Mouse (Mus musculus) embryonic facial prominence, embryonic 10.5 days (tissue): ENCODE measurements at regions not wholly inside any gene's neighbourhood (a gene's known extent, or its start where the extent isn't known, plus 50 kb on each side); places are given as distances from the start of the nearest gene placed in this dataset.
A peak's percentile ranks its signal among the peaks of the same experiment; 100 is the strongest.

ENCODE experiments used
- DNase-seq: peaks from one replicate; pipeline ENCODE4 v3.0.0-alpha.2; 2017; ENCODE audit warnings: low spot score
- H3K27ac ChIP-seq: fragments of 300-500 bp; sonication (generic); replicated peaks from 2 replicates; pipeline ENCODE4 v1.5.1; 2016; ENCODE audit warnings: mild to moderate bottlenecking
- H3K27me3 ChIP-seq: fragments of 300-500 bp; sonication (generic); replicated peaks from 2 replicates; pipeline ENCODE4 v1.6.1; 2016; ENCODE audit warnings: low read depth, mild to moderate bottlenecking; ENCODE audit not compliant: poor library complexity, severe bottlenecking
- H3K36me3 ChIP-seq: fragments of 300-500 bp; sonication (generic); replicated peaks from 2 replicates; pipeline ENCODE4 v1.6.1; 2016; ENCODE audit warnings: mild to moderate bottlenecking, moderate library complexity
- H3K4me1 ChIP-seq: fragments of 300-500 bp; sonication (generic); 2 replicates; pipeline ENCODE4 v1.6.1; 2016
- H3K4me3 ChIP-seq: fragments of 300-500 bp; sonication (generic); 2 replicates; pipeline ENCODE4 v1.5.1; 2016; ENCODE audit warnings: mild to moderate bottlenecking, moderate library complexity
- H3K9me3 ChIP-seq: fragments of 300-500 bp; sonication (generic); 2 replicates; pipeline ENCODE4 v1.6.1; 2016; ENCODE audit warnings: mild to moderate bottlenecking
- WGBS: fragments of 180-500 bp; shearing (Covaris S2); methylation state at CpG from one replicate; pipeline ENCODE4 v1.1.7; 2016; 5-methylcytosine and 5-hydroxymethylcytosine counted together

- H3K27ac ChIP-seq: no peak overlapping the region
- DNase-seq: no peak
- H3K4me1 ChIP-seq: no peaks in the 10 kb centered on the region
- H3K36me3 ChIP-seq: no peaks in the 10 kb centered on the region
- H3K4me3 ChIP-seq: no peak overlapping the region
- no peaks in the 10 kb centered on the region for H3K27me3 ChIP-seq
- peaks cover 6% of the 10 kb centered on the region; the same call in 1 of the 2 replicates for H3K9me3 ChIP-seq
- WGBS: 90% methylated on average over 10 of the region's 10 CpGs
Measured at GRCm38 (mm10) chr2:170675731-170676130, 55.9 kb upstream of the Dok5 start.

- Histone ChIP-seq H3K27ac (no peak overlapping the region), H3K36me3 (no peaks in the 10 kb centered on the region), H3K9me3 (peaks cover 6% of the 10 kb centered on the region; the same call in 1 of the 2 replicates), H3K27me3 (no peaks in the 10 kb centered on the region), H3K4me3 (no peak overlapping the region), H3K4me1 (no peaks in the 10 kb centered on the region)
- DNase-seq: no peak
- 79% methylated on average over 6 of the region's 6 CpGs for WGBS
Measured at GRCm38 (mm10) chr2:170673683-170674082, 57.9 kb upstream of the Dok5 start.

- H3K9me3 ChIP-seq: peaks cover 6% of the 10 kb centered on the region; the same call in 1 of the 2 replicates
- no peak overlapping the region for H3K27ac ChIP-seq
- no peaks in the 10 kb centered on the region for H3K4me1 ChIP-seq
- DNase-seq: no peak
- 88% methylated on average over 1 of the region's 1 CpGs for WGBS
- no peaks in the 10 kb centered on the region for H3K27me3 ChIP-seq
- H3K36me3 ChIP-seq: no peaks in the 10 kb centered on the region
- no peak overlapping the region for H3K4me3 ChIP-seq
Measured at GRCm38 (mm10) chr2:170672789-170673188, 58.8 kb upstream of the Dok5 start.

- no peak overlapping the region for H3K27ac ChIP-seq
- H3K4me3 ChIP-seq: no peak overlapping the region
- H3K9me3 ChIP-seq: no peaks in the 10 kb centered on the region
- no peaks in the 10 kb centered on the region for H3K27me3 ChIP-seq
- 92% methylated on average over 12 of the region's 12 CpGs for WGBS
- H3K4me1 ChIP-seq: no peaks in the 10 kb centered on the region
- DNase-seq: no peak
- H3K36me3 ChIP-seq: no peaks in the 10 kb centered on the region
Measured at GRCm38 (mm10) chr2:170668960-170669359, 62.6 kb upstream of the Dok5 start.

- Histone ChIP-seq H3K4me3 (no peak overlapping the region), H3K27me3 (no peaks in the 10 kb centered on the region), H3K4me1 (no peaks in the 10 kb centered on the region), H3K36me3 (no peaks in the 10 kb centered on the region), H3K27ac (no peak overlapping the region), H3K9me3 (no peaks in the 10 kb centered on the region)
- DNase-seq: no peak
- 84% methylated on average over 6 of the region's 6 CpGs for WGBS
Measured at GRCm38 (mm10) chr2:170668497-170668896, 63.1 kb upstream of the Dok5 start.

- H3K9me3 ChIP-seq: no peaks in the 10 kb centered on the region
- no peaks in the 10 kb centered on the region for H3K27me3 ChIP-seq
- H3K4me1 ChIP-seq: peaks cover 24% of the 10 kb centered on the region
- DNase-seq: no peak
- 89% methylated on average over 25 of the region's 25 CpGs for WGBS
- H3K27ac ChIP-seq: no peak overlapping the region
- H3K36me3 ChIP-seq: no peaks in the 10 kb centered on the region
- no peak overlapping the region for H3K4me3 ChIP-seq
Measured at GRCm38 (mm10) chr2:170662069-170662980, 60.5 kb upstream of the 4930470P17Rik start.

GRCm38 (mm10) chr2:170659291-170659690 lies 57.5 kb upstream of the 4930470P17Rik start:
- 65% methylated on average over 8 of the region's 8 CpGs for WGBS
- H3K4me1 ChIP-seq: peaks cover 27% of the 10 kb centered on the region
- no peak overlapping the region for H3K4me3 ChIP-seq
- no peaks in the 10 kb centered on the region for H3K27me3 ChIP-seq
- H3K27ac ChIP-seq: no peak overlapping the region
- no peaks in the 10 kb centered on the region for H3K9me3 ChIP-seq
- H3K36me3 ChIP-seq: no peaks in the 10 kb centered on the region
- DNase-seq: no peak

- 46% methylated on average over 7 of the region's 7 CpGs for WGBS
- no peak overlapping the region for H3K27ac ChIP-seq
- DNase-seq: no peak
- H3K4me1 ChIP-seq: peaks cover 32% of the 10 kb centered on the region
- no peaks in the 10 kb centered on the region for H3K36me3 ChIP-seq
- no peaks in the 10 kb centered on the region for H3K27me3 ChIP-seq
- no peaks in the 10 kb centered on the region for H3K9me3 ChIP-seq
- H3K4me3 ChIP-seq: no peak overlapping the region
Measured at GRCm38 (mm10) chr2:170658520-170658919, 56.7 kb upstream of the 4930470P17Rik start.

GRCm38 (mm10) chr2:170657821-170658221 lies 56.0 kb upstream of the 4930470P17Rik start:
- peaks cover 37% of the 10 kb centered on the region for H3K4me1 ChIP-seq
- WGBS: 6% methylated on average over 7 of the region's 7 CpGs
- DNase-seq: peak; percentile 30
- H3K27ac ChIP-seq: 0 out of 2 replicates have a peak overlapping the region, but pooled peaks have one; percentile 24
- no peaks in the 10 kb centered on the region for H3K27me3 ChIP-seq
- H3K4me3 ChIP-seq: no peak overlapping the region
- no peaks in the 10 kb centered on the region for H3K9me3 ChIP-seq
- H3K36me3 ChIP-seq: no peaks in the 10 kb centered on the region

GRCm38 (mm10) chr2:170652128-170652527 lies 50.3 kb upstream of the 4930470P17Rik start:
- WGBS: 93% methylated on average over 11 of the region's 11 CpGs
- H3K27me3 ChIP-seq: no peaks in the 10 kb centered on the region
- H3K9me3 ChIP-seq: 0 out of 2 replicates have a peak, but pooled peaks cover 7% of the 10 kb centered on the region
- H3K36me3 ChIP-seq: no peaks in the 10 kb centered on the region
- H3K27ac ChIP-seq: no peak overlapping the region
- DNase-seq: no peak
- H3K4me1 ChIP-seq: peaks cover 10% of the 10 kb centered on the region
- no peak overlapping the region for H3K4me3 ChIP-seq
